Mouse (Mus musculus): ENCODE data around the gene Pcdh19. TPM values are rescaled to one million over a fixed set of nuclear protein-coding genes. Genes with fewer than 3 reads are reported as not detected.
"Not testable (repeated sequence)": the region's sequence is repeated elsewhere in the genome, so short reads cannot be mapped to it uniquely, and the experiment has no call there.

Gene Pcdh19
- 10 to 100 TPM in 1 of 2 experiments, 1 to 10 TPM in 1; 9.1 to 10.1 TPM for total RNA-seq (2021)
- long read RNA-seq, experiment 1, full-length matches to known transcripts = 1 of 1 reads
- long read RNA-seq, experiment 1, partial matches to known transcripts = 0 of 1 reads
- long read RNA-seq, experiment 1, other reads (novel, unspliced or antisense) = 0 of 1 reads
- long read RNA-seq, experiment 2, full-length matches to known transcripts = 1 of 6 reads
- long read RNA-seq, experiment 2, partial matches to known transcripts = 2 of 6 reads
- long read RNA-seq, experiment 2, other reads (novel, unspliced or antisense) = 3 of 6 reads

DNA sequence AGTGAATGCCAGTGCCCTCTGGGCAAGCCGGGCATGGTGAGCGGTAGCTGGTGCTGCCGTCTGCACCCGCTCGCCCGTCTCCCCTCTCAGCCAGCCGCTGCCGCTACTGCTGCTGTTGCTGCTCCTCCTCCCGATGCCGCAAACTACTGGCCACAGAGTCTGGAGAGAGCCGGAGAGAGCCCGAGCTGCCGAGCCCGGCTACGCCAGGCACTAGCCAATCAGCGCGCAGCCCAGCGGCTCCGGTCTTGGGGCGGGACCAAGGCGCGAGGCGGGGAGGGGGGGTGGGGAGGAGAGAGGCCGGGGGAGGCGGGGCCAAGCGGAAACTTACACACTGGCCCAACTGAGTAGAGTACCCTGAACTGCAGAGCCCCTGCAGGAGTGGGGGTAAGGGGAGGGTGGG lies at the start of gene Pcdh19:
Pcdh19 (minus strand) TSS at position 148 of the 400 bp plus-strand sequence.
- DNase-seq (ENCODE audit: low spot score in 2 of 2) = peak; percentile 67 to 70

DNA sequence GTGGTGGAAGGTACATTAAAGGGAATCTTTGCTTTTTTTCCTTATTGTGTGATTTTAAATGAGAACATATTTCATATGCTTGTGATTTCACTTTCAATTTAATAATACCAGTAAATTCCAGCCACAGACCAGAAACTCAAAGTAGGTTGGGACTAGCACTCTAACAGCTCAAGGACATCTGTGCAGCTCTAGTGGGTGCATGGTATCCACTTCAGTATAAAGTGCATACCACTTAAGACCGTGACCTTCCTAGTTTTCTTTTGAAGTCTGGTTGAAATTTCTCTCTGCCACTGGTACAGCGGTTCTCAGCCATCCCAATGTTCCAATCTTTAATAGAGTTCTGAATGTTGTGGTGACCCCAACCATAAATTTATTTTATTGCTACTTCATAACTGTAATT lies 47.1 kb upstream of the Pcdh19 start:
- no peak for DNase-seq (ENCODE audit: low spot score in 2 of 2)

GRCm38 (mm10) chrX:133734984-133735383 lies 46.2 kb upstream of the Pcdh19 start:
- peak; percentile 23 to 29 for DNase-seq (ENCODE audit: low spot score in 2 of 2)

DNA sequence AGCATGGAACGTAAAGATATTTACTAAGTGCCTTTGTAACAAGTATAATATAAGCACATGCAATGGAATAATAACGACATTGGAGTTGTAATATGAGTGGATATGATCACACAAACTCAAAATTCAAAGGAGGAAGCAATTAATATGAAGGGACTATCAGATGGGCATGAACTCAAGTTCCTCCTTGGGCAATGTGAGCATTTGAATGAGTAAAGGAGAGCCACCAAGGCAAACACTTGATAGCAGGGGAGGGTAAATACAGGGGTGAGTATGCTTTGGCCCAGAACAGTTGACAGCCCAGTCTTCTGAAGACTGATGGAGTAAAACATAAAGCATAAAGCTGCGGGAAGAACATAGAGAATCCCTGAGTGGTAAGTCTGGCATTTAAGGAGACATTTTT lies 32.7 kb upstream of the Pcdh19 start:
- DNase-seq (ENCODE audit: low spot score in 2 of 2) = no peak

- DNase-seq (ENCODE audit: low spot score in 2 of 2) = no peak
Measured at GRCm38 (mm10) chrX:133710621-133711020, 21.8 kb upstream of the Pcdh19 start.

DNA sequence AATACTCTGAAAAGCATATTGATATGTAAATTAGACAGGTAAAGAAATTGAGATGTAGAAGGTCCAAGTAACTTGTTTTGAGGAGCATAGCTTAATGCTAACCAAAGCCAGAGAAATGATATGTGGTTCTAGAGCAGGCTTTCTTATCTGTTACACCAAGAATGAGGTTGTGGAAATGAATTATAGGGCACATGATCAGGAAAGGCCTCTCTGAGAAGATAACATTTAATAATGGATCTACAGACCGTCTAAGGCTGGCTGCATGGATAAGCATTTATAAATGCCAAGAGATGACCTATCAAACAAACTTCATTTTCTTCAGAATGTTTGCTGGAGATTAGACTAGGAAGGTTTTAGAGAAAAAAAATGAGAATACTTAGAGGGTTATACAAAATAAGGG lies 14.1 kb upstream of the Pcdh19 start:
- DNase-seq (ENCODE audit: low spot score in 2 of 2) = no peak

GRCm38 (mm10) chrX:133697871-133698270 lies 9.1 kb upstream of the Pcdh19 start:
- not testable (repeated sequence) for DNase-seq (ENCODE audit: low spot score in 2 of 2)

DNA sequence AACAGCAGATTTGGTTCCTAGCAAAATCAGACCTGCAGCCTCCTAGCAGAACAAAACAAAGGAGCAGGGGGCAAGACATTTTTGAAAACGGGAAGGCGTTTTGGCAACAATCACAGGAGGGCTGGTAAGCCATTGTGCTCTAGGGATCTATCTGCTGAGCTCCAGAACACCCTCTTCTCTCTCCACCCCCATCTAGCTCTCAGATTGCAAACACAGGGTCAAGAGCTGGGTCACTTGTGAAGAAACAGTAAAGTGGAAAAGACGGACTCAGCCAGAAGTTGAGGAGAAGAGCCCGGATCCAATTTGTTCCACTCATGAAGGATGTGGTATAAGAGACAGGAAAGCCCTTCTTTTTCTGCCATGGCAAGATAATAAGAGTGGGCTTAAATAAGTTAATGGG lies 7.7 kb upstream of the Pcdh19 start:
- DNase-seq (ENCODE audit: low spot score in 2 of 2) = no peak

- DNase-seq (ENCODE audit: low spot score in 2 of 2) = no peak
Measured at GRCm38 (mm10) chrX:133693037-133693760, 4.4 kb upstream of the Pcdh19 start.

- DNase-seq (ENCODE audit: low spot score in 2 of 2) = no peak
Measured at GRCm38 (mm10) chrX:133692392-133692790, 3.6 kb upstream of the Pcdh19 start.

DNA sequence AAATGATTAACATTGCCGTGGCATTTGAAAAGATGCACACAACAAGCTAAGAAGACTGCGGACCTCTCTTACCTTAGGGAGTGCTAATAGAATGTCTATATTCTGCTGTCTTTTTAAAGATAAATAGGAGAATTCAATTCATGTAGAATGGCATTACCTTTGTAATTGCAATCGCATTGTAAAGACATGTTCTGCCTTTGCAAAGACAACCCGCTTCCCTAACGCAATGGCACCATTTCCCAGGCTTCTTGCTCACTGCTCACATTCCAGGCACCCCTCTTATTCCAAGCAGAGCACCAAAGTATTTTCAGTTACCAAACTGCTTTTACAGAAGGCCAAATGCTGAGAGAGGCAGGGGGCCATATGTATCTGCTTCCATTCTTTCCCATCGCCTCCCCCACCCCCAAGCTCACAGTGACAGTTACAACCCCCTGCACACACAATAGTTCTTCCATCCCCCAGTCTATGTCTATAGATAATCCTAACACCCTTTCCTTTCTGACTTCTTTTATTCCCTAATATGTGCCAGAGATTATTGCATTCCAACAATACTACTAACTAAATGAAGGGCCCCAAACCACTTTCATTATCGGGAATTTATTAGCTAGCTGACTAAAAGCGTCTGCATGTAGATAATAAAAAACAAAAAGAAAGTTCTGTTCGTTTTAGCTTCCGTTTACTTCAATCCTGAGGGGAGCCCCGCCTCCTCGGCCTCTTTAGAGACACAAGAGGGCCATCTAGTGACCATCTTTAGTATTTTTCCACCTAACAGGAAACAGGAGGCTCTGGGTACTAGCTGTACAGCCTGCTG lies 3.0 kb upstream of the Pcdh19 start:
- peak in 1 of 2 experiments; percentile 10 for DNase-seq (ENCODE audit: low spot score in 2 of 2)

- DNase-seq (ENCODE audit: low spot score in 2 of 2) = no peak
Measured at GRCm38 (mm10) chrX:133690822-133691221, 2.0 kb upstream of the Pcdh19 start.

- peak; percentile 9 to 21 for DNase-seq (ENCODE audit: low spot score in 2 of 2)
Measured at GRCm38 (mm10) chrX:133689576-133690250, 926 bp upstream of the Pcdh19 start.

- peak in 1 of 2 experiments; percentile 11 for DNase-seq (ENCODE audit: low spot score in 2 of 2)
Measured at GRCm38 (mm10) chrX:133688156-133688555, 631 bp downstream of the Pcdh19 start.

- DNase-seq (ENCODE audit: low spot score in 2 of 2) = peak; percentile 15 to 17
Measured at GRCm38 (mm10) chrX:133687666-133688151, 1.1 kb downstream of the Pcdh19 start.

DNA sequence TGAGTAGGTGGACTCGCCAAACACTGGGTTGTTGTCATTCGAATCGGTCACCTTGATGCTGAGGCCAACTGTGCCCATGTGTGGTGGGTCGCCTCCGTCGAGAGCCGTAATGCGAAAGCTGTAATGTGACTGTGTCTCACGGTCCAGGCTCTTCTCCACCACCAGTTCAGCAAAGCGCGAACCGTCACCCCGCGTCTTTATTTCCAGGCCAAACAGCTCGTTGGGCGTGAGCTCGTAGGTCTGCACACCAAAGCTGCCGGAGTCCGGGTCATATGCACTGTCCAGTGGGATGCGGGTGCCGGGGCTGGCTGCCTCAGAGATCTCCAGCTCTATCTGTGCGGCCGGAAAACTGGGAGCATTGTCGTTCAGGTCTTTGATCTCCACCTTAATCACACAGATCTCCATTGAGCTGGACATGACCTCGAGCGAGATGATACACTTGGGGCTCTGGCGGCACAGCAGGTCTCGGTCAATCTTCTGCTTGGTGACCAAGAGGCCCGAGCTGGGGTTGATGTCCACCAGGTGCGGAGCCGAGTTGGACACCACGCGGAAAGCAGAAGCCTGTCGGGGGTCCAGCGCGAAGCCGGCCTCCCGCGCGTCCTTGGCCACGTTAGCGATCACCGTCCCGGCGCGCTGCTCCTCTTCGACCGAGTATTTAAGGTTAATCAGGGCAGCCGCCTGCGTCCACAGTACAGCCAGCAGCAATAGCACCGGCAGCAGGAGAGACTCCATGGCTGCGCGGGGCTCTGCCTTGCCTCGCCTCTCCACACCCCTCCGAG lies 2.1 kb downstream of the Pcdh19 start:
- peak in 1 of 2 experiments; percentile 3 for DNase-seq (ENCODE audit: low spot score in 2 of 2)

GRCm38 (mm10) chrX:133685572-133685971 lies 3.2 kb downstream of the Pcdh19 start:
- no peak for DNase-seq (ENCODE audit: low spot score in 2 of 2)

DNA sequence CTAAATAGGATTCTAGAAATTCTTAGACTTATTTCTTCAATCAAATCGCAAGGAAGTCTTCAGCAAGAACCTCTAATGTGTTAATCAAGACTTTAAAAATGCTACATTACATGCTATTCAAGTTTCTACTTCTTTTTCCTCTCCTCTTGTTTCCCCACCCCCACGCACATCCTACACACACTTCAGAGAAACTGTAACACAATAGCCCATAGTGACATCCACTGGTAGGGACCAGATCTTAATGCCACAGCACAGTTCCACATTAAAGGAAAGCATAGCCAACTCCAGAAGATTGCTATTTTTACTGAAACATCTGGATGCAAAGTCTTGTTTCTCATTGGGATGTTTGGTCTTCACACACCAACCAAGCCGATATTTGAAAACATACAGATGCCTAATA lies 4.8 kb downstream of the Pcdh19 start:
- no peak for DNase-seq (ENCODE audit: low spot score in 2 of 2)

GRCm38 (mm10) chrX:133675121-133675520 lies 13.7 kb downstream of the Pcdh19 start:
- no peak for DNase-seq (ENCODE audit: low spot score in 2 of 2)

DNA sequence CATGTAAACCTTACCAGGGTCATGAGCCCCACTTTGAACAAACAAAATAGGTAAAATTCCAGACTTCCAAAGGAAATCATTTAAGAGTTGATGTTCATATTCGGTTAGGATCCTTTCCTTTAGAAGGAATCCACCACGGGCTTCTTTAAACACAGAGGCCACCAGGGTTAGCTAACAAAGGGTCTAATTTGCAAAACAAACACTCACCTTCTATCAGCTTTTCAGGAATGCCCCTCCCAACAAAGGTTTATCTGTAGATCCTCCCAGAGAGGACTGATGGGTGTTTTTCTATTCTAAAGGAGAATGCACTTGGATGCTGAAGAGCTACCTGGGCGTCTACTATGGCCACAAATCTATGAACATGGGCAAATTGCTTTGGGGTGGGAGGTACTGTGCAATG lies 15.0 kb downstream of the Pcdh19 start:
- no peak for DNase-seq (ENCODE audit: low spot score in 2 of 2)

Measured in adrenal gland, adult 18-20 months (tissue).